Mouse (Mus musculus) heart, postnatal 10 days (tissue): ENCODE measurements around the gene Oasl2. TPM values are rescaled to one million over a fixed set of nuclear protein-coding genes. Genes with fewer than 3 reads are reported as not detected.

ENCODE experiments used
- DNase-seq, 2 experiments: peaks; one replicate each; pipeline ENCODE4 v3.0.0; 2021
- intact Hi-C: fragments of 180-260 bp; cut with DNase I; formaldehyde crosslinking; loops from one replicate; pipeline ENCODE4 v1.15.1; 2025
- microRNA-seq, 2 experiments: library from miRNA; unstranded; fragments of <30 nt; microRNA quantifications; one replicate each; pipeline ENCODE4 v1.2.0; 2022
- total RNA-seq, 2 experiments: library from RNA; stranded (reverse); gene quantifications; 2 replicates each; pipeline ENCODE4 v1.2.3; 2021

Oasl2 gene
- total RNA-seq, 2 experiments from 2014 or later: 2.2 to 3.7 TPM

DNA sequence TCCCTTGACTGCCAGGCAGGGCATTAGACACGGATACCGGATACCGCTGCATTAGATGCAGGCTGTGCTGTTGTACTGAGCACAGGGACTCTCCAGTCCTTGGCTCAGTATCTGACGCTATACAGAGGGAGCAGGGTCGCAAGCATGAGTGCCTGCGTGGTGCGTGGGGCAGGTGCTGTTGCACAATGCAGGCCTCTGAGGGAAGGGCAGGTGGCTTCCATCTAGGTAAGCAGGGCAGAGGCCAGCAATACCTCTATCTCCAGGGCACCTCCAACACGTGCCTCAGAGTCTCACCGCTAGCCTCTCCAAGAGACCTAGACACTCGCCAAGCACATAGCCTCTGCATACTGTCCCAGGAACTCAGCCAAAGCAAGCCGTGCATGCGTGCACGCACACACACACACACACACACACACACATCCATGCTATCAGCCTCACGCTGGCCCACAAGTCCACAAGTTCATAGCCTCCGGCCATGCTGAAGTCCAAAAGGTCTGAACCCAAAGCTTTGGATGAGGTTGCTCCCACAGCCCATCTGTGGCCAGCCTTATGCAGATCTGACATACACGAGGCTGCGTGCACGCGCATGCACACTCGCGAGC is 54.6 kb downstream of the Oasl2 start:
- intact Hi-C loops: no loop called here
- DNase-seq: no peak

DNA sequence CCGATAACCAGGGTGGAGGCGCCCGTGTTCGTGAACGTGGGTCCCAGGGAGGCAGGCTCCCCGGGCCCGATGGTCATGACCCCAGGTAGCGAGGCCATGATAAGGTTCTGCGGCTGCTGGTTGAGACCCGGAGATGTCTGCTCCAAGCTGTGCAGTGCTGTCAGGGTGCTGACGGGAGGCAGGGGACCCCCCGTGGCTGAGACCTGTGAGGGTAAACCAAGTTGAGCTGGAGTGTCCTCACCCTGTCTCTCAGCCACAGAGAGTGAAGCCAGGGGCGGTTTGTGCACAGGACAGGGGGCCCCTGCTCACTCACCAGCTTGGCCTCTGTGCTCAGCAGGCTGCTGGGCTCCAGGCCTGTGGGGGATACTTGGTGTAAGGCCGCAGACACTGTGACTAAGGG is 56.6 kb downstream of the Oasl2 start:
- DNase-seq: no peak
- intact Hi-C loops: no loop called here

DNA sequence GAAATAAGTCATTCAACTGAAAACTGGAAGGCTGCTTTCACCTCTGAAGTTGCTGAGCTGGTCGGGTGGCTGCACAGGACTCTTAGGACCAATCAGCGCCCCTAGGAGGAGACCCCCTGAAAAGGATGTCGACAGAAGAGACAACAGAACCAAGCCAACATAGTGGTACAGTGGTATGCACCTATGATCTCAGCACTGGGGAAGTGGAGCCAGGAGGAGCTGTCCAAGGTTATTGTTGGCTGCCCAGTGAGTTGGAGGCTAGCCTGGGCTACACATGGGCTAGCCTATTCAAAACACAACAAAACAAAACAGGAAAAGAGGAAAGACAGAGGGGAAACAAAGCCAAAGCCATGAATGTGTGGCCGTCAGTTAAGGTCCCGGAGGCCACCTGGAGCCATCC is 61.3 kb downstream of the Oasl2 start:
- no peak for DNase-seq
- intact Hi-C loops: no loop called here

Small RNA genes within 50 kb of the gene (microRNA-seq; reads per million reads assigned to microRNA genes)
- gene Mir6240: 10.1 to 10.7 reads per million in 2 experiments

Other genes starting within 250 kb of the Oasl2 start
- 1 to 10 TPM; 2.9 to 6.0 TPM for gene Trpv4, start 238.5 kb upstream of the Oasl2 start, total RNA-seq
- 10 to 100 TPM; 20.6 to 21.5 TPM for gene Gltp, start 206.0 kb upstream of the Oasl2 start, total RNA-seq
- 1 to 10 TPM; 5.1 to 5.7 TPM for gene Tchp, start 189.2 kb upstream of the Oasl2 start, total RNA-seq
- gene Ankrd13a, start 122.3 kb upstream of the Oasl2 start, total RNA-seq: 10 to 100 TPM; 54.4 to 55.6 TPM
- 10 to 100 TPM; 48.0 to 52.2 TPM for gene Git2, start 121.4 kb upstream of the Oasl2 start, total RNA-seq
- gene 1500011B03Rik, start 73.5 kb upstream of the Oasl2 start, total RNA-seq: 10 to 100 TPM; 15.5 to 17.8 TPM
- gene 4930519G04Rik, start 43.3 kb upstream of the Oasl2 start, total RNA-seq: not detected
- not detected for gene Gm9936, start 38.3 kb upstream of the Oasl2 start, total RNA-seq
- under 1 TPM; 0.40 to 0.50 TPM for gene Oasl1, start 26.3 kb downstream of the Oasl2 start, total RNA-seq
- gene 2210016L21Rik, start 45.2 kb downstream of the Oasl2 start, total RNA-seq: 10 to 100 TPM; 27.1 to 30.3 TPM
- gene Hnf1a, start 74.2 kb downstream of the Oasl2 start, total RNA-seq: not detected
- 10 to 100 TPM; 51.9 to 56.5 TPM for gene Sppl3, start 114.2 kb downstream of the Oasl2 start, total RNA-seq
- gene Gm10401, start 201.4 kb downstream of the Oasl2 start, total RNA-seq: not detected
- gene Acads, start 222.4 kb downstream of the Oasl2 start, total RNA-seq: 100 to 1,000 TPM; 198 to 202 TPM
- gene Unc119b, start 238.0 kb downstream of the Oasl2 start, total RNA-seq: 10 to 100 TPM; 23.8 TPM